Mouse (Mus musculus) A20 (cell line): ENCODE measurements at regions not wholly inside any gene's neighbourhood (a gene's known extent, or its start where the extent isn't known, plus 50 kb on each side); places are given as distances from the start of the nearest gene placed in this dataset.
A peak's percentile ranks its signal among the peaks of the same experiment; 100 is the strongest.

Experiments used
- DNase-seq: peaks from one replicate; pipeline ENCODE4 v3.0.0-alpha.2; 2011; ENCODE audit warnings: low read depth, low spot score

DNA sequence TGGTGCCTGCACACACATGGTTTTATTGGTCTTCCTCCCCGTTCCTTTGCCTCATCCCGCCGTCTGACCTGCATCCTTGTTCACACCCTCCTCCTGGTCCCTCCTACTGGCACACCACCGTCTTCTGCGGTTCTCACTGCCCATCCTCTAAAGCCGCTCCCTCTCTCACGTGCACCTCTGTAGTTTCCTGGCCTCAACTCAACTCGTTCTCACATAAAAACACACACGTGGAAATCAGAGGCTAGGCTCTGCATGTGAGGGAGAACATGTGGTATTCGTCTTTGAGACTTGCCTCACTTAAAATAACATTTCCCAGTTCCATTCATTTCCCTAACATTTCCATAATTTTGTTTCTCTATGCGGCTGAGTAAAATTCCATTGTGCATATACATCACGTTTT is 69.5 kb downstream of the Aldh8a1 start:
- no peak for DNase-seq

DNA sequence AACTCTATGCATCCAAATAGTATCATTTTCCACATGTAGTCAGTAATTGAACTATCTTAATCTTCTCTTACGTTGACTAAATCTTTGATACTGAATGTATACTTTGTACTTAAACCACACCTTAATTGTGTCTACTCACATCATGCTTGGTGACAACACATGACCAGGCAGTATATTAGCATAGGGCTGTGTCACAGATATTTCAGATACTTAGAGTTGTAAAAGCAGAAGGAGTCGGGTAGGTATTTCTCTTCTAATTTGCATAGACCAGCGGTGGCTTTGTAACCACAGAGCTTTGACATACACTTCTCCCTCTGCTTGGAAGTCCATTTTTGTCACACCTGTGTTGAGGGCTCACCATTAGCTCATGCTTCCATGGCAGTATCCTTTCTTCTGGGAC is 71.0 kb downstream of the Aldh8a1 start:
- peak; percentile 40 for DNase-seq

DNA sequence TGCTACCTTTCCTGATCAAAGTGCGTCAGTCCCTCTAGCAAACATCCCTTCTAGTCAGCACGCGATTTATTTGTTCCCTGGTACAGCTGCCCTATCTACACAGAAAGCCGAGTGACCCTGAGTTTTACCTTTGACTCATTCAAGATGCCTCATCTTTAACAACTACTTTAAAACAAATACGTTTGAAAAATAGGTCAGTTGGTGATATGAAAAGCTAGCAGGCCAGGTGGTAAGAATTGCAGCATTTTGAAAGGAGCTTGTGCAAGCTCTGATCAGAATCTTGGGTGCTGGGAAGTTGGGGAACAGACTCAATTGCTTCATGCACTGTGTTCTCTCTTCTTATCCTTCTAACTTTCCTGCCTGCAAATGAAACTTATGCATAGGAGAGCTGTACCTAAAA is 71.9 kb downstream of the Aldh8a1 start:
- DNase-seq = no peak

DNA sequence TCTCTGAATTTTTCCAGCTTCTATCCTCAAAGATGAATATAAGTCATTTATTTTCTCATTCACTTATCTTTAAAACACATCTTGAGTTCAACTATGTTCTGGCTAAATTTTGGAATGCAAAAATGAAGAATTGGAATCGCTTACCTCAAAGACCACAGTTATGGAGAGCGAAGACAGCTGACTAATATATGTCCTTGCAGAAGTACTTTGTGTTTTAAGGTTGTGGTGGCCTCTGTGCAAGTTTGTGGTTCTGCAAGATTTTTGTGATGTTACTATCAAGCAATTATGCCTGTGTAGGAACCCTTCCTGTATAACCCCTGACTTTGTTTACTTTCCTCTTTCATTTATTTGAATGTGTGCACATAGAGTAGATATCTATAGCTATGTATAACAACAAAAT is 75.5 kb downstream of the Aldh8a1 start:
- DNase-seq = no peak

DNA sequence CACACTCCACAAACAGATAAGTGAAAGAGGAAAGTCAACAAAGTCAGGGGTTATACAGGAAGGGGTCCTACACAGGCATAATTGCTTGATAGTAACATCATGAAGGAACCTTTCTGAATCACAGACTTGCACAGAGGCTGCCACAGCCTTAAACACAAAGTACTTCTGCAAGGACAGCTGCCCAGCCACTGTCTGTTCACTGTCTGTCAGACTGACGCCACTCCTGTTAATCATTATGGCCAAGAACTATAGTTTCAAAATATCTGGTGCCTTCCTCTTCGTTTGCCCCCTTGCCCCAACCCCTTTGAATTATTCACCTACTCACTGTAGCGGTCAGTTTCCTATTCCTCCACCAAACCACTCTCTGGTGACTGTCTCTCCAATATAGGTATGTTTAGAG is 76.4 kb downstream of the Aldh8a1 start:
- DNase-seq = no peak

DNA sequence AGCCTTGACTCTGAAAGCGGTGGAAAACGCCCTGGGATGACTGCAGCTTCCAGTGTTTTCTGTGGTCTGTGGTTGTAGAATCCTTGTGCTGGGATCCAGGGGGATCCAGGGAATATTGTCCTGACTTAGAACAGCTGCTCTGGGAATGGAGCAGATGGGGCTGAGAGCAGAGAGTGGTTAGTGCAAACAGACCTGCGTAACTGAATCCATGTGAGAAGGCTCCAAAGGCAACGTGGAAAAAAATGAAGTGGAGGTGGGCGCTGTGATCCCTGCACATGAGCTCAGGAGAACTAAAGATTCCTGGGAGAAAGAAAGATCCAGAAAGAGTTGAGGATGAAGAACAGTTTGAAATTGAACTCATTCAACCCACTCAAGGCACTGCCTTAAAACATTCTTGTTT is 77.1 kb downstream of the Aldh8a1 start:
- no peak for DNase-seq

DNA sequence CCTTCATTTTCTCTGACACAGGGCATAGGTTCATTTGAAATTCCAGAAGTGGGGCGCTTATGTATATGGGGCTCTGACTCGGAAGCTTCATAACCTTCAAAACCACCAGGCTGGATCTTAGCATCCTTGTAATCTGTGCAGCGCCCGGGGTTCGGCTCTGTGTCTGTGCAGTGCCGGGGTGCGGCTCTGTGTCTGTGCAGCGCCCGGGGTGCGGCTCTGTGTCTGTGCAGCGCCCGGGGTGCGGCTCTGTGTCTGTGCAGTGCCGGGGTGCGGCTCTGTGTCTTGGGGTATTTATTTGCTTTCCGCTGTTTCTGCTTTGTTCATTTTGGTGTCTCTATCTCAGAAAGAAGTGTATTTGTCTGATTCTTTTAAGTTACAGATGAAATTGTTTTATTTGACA is 77.7 kb downstream of the Aldh8a1 start:
- DNase-seq = no peak

DNA sequence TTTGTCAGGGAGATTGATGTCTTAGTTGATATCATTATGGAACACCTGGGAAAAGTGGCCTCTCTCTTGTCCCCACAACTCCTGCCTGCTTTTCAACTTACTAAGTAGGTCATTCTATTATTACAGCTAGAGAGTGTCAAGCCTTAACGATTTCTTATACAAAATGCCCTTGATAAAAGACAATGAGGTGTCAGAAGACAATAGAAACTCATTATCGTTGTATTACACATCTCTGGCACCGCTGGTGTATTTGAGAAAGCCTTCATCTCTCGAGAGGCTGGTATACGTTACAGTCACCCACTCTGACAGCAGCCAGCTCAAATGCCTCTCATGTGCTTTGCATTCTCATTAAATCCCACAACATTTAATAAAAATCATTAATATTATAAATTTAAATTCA is 78.8 kb downstream of the Aldh8a1 start:
- no peak for DNase-seq

DNA sequence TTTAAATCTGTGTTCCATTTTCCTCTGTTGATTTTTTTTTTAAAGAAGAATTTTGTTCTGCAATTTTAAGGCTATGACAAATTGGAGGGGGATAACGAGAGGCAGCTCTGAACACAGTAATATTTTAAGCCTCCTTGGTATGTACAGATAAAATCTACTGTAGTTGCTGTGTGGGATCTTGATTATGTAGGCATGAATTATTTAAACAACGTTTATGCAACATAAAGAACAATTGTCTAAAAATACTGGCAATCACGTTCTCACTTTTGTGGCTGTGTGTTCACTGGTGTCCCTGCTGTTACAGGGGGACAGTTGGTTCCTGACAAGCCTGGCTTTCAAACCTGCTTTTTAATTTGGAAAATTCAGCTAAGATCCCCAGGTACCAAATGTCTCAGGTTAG is 79.3 kb downstream of the Aldh8a1 start:
- no peak for DNase-seq

DNA sequence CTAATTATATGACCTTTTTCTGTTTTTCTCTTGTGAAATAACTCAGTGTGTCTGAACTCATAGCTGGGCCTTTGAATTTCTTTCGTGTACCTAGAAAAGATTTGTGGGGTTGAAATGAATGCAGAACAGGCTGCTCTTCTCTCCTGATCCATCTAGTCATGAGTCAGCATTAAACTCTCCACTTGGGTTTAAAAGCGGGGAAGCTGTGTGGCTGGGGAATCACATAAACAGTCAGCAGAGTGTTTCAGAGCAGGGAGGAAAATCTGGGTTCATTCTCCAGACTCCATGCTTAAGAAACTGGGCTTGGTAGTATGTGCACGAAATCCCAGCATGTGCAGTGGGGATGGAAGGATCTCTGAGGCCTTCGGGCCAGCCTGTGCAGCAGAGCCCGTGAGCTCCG is 79.9 kb downstream of the Aldh8a1 start:
- DNase-seq = no peak

DNA sequence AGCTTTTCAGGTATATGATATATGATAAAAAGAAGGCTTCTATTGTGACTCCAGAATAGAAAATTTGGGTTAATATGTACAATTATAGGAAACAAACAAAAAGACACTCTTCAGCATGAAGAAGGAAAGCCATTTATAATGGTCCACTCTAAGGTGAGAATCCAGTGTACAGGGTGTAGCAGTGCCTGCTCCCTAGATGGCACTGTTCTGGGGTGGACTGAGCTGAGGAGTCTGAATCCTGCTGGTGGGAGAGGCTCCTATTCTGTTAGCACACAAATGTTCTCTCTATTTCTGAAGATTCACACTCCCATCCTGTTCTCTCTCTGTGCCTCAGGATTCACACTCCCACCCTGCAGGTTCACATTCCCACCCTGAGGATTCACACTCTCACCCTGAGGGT is 81.5 kb downstream of the Aldh8a1 start:
- DNase-seq = no peak

DNA sequence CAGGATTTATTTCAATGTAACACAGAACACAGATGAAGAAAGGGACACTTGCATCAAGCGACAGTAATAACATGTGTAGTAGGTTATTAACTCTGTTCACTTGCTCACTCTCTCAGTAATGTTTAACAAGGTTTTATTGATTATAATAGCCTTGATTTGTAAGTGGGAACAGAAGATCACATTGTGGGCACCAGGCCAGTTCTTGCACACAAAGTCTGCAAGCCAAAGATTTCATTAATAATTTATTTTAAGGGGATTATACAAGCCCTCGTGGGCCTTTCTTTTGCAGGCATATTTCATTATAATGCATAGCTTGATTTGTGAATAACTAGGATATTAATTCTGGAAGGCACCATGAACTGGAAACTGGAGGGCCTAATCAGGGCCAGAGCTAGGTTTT is 83.0 kb downstream of the Aldh8a1 start:
- no peak for DNase-seq

DNA sequence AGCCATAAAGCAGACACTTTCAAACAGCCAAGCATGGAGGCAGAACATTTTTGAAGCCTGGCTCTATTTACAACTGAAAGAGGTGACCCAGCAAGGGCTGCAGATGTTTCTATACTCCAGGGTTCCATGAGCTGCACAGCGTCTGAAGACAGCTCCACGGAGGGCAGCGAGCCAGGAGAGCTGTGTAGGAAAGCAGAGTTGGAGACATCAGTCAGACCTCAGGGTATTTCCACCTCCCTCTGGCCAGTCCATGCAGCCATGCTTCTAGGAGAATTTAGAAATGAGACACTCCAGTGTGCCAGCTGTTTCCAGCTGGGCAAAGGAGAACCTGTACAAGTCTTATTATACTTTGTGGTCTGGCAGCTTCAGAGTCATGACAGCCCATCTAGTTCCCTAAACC is 85.8 kb downstream of the Aldh8a1 start:
- DNase-seq = no peak

DNA sequence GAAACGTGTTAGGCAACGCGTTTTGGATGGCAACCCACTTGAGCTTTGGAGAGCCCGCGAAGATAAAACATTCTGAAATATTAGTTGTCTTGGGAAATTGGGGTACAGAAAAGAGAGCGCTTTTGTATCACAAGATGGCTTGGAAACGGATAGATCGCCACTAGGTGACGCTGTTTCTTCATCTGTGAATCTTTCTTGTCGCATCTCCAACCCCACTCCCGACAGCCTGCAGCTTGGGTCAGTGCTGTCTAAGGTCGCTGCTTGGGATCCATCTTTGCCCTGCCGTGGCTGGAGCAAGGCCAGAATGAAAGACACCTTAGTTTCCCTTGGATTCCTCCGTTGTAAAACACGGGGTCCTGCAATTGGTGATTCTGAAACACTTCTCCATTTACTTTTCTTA is 88.3 kb downstream of the Aldh8a1 start:
- peak; percentile 75 for DNase-seq

DNA sequence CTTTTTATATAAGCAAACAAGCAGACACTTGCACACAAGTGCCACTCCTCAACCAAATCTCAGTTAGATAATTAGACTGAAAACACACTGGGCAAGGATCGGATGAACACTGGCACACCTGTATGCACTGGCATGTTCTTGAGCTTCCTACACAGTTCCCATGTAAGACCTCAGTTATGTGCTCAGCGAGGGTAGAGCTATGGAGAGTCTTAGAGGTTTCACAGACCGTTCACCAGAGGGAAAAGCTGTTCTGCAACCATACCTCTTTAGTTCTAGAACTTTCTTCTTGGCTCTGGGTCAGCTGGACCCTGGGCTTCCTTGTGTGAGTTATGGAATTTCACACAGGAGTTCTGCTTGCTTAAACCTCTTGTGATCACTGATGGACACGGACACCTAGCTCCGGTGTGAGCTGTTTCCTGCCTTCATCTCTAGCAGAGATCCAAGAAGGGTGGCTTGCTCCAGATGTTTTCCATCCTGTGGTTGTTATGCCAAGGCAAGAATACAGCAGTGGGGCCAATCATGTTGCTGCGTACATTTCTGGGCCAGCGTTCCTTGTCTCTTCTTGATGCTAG is 88.8 kb downstream of the Aldh8a1 start:
- no peak for DNase-seq

DNA sequence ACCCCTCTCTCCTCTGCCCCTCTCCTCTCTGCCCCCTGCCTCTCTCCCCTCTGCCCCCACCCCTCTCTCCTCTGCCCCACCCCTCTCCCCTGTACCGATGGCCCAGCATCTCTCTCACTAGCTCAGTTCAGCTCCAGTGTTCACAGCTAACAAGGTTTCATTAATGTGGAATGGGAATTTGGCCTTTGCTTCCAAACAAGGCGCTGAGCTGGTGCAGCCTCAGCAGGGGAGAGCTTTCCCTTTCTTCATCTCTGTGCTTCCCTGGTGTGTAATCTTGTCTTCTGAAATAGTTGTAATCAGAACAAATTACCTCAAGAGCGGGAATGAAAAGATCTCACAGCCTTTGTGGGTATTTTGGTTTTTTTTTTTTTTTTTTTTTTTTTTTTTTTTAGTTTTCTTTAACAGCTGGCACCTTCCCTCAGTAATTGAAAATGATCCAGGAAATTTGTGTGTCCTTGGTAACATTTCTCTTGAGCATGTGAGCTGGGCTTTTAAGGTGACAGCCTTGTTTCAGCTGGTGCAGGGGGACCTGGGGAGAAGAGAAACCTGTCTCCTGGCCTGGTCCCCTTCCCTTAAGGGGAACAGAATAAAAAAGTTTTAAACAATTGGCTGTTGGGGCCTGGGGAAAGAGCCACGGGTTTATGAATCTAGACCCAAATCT is 90.5 kb downstream of the Aldh8a1 start:
- DNase-seq = no peak

DNA sequence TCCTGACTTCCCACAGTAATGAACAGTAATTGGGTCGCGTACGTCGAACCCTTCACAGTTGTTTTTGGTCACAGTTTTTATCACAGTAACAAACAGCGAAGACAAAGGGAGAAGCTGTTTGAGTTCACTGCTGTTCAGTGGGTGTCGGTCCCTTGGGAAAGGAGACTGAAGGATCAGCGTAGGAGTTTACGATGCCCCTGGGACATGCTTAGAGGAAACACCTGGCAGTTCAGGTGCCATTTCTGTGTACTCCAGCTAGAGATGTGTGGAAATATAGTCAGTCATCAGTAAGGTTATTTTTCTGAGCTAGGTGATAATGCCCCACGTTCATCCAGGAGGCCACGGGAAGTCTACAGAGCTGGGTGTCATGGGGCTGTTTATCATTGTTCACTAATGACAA is 91.3 kb downstream of the Aldh8a1 start:
- peak; percentile 16 for DNase-seq

DNA sequence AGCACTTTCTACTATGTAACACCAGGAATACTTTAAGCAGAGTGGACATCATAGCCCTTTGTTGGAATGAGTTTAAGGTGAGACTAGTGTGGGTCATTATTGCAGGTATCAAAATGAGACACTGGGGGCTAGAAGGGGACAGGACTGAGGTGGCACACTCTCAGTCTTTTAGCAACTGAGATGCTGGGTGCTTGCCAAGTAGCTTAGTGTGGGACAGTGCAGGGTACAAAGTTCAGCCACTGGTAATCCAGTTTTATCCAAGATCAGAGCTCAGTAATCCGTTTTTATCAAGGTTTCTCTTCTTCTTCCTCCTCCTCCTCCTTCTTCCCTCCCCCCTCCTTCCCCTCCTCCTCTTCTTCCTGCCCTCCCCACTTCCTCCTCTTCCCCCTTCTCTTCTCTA is 92.9 kb downstream of the Aldh8a1 start:
- DNase-seq = no peak

DNA sequence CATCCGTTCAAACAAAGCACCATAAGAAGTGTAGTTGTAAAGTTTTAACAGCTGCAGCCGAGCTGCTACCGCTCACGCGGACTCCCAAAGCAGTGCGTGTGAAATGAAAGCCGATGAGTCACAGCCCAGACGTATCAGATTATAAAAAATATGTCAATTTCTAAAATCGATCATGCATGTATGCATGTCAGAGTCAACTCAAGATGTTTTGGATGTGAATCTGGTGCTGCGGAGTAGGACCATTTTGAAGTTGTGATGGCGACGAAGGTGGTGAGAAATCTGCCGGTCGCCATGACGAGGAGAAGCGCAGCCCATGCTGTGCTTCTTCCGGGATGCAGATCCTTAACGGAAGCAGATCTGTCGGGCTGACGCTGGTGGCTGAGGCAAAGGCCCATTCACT is 93.5 kb downstream of the Aldh8a1 start:
- no peak for DNase-seq

DNA sequence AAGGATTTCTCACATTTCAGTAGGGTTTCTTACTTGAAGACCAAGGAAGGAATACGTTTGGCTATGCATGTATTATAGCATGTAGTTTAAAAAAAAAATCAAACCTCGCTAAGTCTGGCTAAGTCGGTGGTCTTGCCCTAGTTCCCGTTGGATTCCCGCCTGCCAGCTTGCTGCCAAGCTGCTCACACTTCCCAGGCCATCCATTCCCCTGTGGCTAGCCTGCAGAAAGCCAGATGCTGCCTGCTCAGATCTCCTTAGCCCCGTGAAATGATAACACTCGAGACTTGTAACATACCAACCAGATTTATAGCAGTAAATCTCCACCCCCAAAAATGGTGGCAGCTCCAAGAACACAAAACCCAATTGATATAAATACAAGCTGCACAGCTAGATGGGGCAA is 97.2 kb downstream of the Aldh8a1 start:
- DNase-seq = no peak

DNA sequence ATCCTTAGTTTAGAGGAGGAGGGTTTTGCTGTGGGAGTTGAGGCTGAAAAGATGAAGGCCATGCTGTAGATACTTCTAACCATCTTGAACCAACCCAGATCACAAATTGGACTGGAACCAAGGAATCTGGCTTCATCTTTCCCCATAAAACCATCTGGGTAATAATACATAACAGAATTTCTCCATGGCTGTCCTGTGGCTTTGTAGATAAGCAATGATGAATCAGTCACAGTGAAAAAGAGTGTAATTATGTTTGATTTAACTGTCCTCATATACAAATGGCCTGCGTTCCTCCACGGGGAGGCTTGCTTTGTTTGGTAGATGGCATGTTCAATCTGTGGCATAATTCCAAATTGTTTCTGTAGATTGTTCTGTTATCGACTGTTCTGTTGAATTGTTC is 100.9 kb downstream of the Aldh8a1 start:
- DNase-seq = no peak

DNA sequence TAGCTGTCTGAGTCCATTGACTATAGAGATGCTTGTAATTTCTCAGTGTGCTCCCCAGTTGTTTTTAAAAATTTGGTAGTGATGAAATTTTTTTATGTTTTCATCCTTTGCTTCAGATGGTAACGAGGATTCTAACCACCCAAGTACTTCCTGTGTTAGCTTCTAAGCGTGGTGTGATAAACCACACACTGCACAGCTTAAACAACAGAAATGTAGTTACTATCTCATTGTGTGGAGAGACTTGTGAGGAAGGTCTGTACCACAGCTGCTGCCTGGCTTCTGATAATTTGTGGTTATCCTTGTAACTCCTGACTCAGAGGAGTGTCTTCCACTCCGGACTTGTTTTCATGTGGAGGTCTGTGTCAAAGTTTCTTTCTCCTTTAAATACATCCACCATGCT is 102.3 kb downstream of the Aldh8a1 start:
- no peak for DNase-seq

DNA sequence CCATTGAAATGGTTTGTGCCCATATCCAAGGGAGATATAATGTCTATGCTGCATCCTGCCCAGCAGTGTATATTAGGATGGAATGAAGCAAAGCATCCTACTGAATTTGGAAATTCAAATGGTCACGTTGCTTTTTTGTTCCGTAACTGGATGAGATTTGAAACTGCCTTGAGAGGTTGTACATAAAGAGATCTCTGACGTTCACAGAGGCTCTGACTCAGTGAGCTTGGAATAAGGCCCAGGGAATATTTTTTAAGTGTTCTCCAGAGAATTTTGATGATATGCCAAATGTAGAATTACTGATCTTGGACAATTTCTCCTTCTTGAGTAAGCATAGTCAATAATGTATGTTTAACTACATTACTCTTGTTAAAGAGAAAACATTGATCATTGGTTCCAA is 104.2 kb downstream of the Aldh8a1 start:
- no peak for DNase-seq

DNA sequence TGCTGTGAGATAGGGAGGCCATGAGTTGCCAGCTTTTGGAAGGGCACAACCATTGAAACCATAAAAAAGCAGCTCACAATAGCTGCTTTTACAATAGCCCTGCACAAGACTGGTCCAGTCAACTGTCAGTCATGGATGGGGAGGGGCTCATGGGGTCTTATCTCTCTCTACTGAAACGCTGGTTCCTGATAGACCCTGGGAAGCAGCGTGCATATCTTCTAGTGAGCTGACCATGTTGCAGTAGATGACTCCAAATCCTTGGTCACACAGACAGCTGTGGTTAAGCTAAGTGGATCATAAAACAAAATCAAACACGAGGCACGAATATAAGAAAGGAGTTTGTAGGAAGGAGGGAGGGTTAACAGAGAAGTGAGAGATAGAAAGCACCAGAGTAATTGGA is 105.0 kb downstream of the Aldh8a1 start:
- DNase-seq = no peak
